Mouse (Mus musculus) limb, embryonic 10.5 days (tissue): ENCODE results near the gene Adcy1. TPM values are rescaled to one million over a fixed set of nuclear protein-coding genes. Genes with fewer than 3 reads are reported as not detected.
A peak's percentile ranks its signal among the peaks of the same experiment; 100 is the strongest.
"Not testable (repeated sequence)": the region's sequence is repeated elsewhere in the genome, so short reads cannot be mapped to it uniquely, and the experiment has no call there.

Experiments
- DNase-seq: peaks from one replicate; pipeline ENCODE4 v3.0.0-alpha.2; 2017; ENCODE audit warnings: low spot score
- H3K27ac ChIP-seq: fragments of 300-500 bp; sonication (generic); 2 replicates; pipeline ENCODE4 v1.5.1; 2016; ENCODE audit warnings: mild to moderate bottlenecking
- H3K27me3 ChIP-seq: fragments of 300-500 bp; sonication (generic); 2 replicates; pipeline ENCODE4 v1.6.1; 2016; ENCODE audit warnings: low read depth, mild to moderate bottlenecking; ENCODE audit not compliant: poor library complexity, severe bottlenecking
- H3K36me3 ChIP-seq: fragments of 300-500 bp; sonication (generic); 2 replicates; pipeline ENCODE4 v1.6.1; 2016; ENCODE audit warnings: mild to moderate bottlenecking, moderate library complexity
- H3K4me1 ChIP-seq: fragments of 300-500 bp; sonication (generic); 2 replicates; pipeline ENCODE4 v1.6.1; 2016
- H3K4me3 ChIP-seq: fragments of 300-500 bp; sonication (generic); 2 replicates; pipeline ENCODE4 v1.5.1; 2016; ENCODE audit warnings: mild to moderate bottlenecking, moderate library complexity
- H3K9me3 ChIP-seq: fragments of 300-500 bp; sonication (generic); replicated peaks from 2 replicates; pipeline ENCODE4 v1.6.1; 2016; ENCODE audit warnings: mild to moderate bottlenecking
- WGBS: fragments of 180-500 bp; shearing (Covaris S2); methylation state at CpG from one replicate; pipeline ENCODE4 v1.1.7; 2016; 5-methylcytosine and 5-hydroxymethylcytosine counted together
- polyA plus RNA-seq: library from polyadenylated mRNA; unstranded; fragments of >200 nt; fragmentation: Nextera tagmentation; extraction: Ambion mirVana; gene quantifications from 2 replicates; pipeline ENCODE4 v1.2.1, GENCODE M21; 2016

The Adcy1 gene
- polyA plus RNA-seq, 1 experiment from 2014 or later, result 0.61 TPM

DNA sequence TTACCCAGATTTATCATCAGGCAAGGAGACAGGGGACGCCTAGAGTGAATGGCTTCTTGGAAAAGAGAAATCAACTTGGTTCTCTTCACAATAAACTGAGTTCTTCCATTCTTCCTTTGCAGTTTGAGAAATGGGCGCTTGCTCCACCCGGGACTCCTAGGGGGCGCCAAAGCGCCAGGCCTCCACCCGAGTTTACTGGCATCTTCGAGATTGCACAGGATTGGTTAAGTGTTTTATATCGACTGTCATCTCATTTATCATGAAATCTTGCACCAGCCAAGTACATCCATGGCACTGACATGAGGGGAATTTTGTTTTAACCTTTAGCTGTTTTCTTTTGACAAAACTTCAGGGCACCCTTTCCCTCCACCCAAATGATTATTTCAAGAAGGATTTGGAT lies 152.4 kb downstream of the Adcy1 start:
- no peaks in the 10 kb centered on the region for H3K36me3 ChIP-seq
- H3K27me3 ChIP-seq, result peaks cover 47% of the 10 kb centered on the region
- H3K27ac ChIP-seq, result no peak overlapping the region
- peaks cover 41% of the 10 kb centered on the region for H3K4me1 ChIP-seq
- peak; percentile 76 for DNase-seq
- 14% methylated on average over 8 of the region's 8 CpGs for WGBS
- H3K4me3 ChIP-seq, result no peak overlapping the region
- H3K9me3 ChIP-seq, result no peaks in the 10 kb centered on the region

- not testable (repeated sequence) for H3K9me3 ChIP-seq, DNase-seq, H3K27me3 ChIP-seq, H3K27ac ChIP-seq, H3K36me3 ChIP-seq, H3K4me3 ChIP-seq, H3K4me1 ChIP-seq
- 77% methylated on average over 8 of the region's 8 CpGs for WGBS
Measured at GRCm38 (mm10) chr11:7221826-7222225, 158.5 kb downstream of the Adcy1 start.

GRCm38 (mm10) chr11:7226200-7226599 lies 162.9 kb downstream of the Adcy1 start:
- H3K4me1 ChIP-seq, result peaks cover 6% of the 10 kb centered on the region; the same call in 1 of the 2 replicates
- no peaks in the 10 kb centered on the region for H3K36me3 ChIP-seq
- no peaks in the 10 kb centered on the region for H3K27me3 ChIP-seq
- no peaks in the 10 kb centered on the region for H3K9me3 ChIP-seq
- no peak overlapping the region; the same call in 1 of the 2 replicates for H3K27ac ChIP-seq
- H3K4me3 ChIP-seq, result no peak overlapping the region
- WGBS, result 81% methylated on average over 2 of the region's 2 CpGs
- no peak for DNase-seq

- no peak for DNase-seq
- no peak overlapping the region for H3K27ac ChIP-seq
- 84% methylated on average over 7 of the region's 7 CpGs for WGBS
Measured at GRCm38 (mm10) chr11:7226810-7227550, 163.7 kb downstream of the Adcy1 start.

GRCm38 (mm10) chr11:7228107-7228506 lies 164.8 kb downstream of the Adcy1 start:
- H3K27ac ChIP-seq, result no peak overlapping the region
- no peak overlapping the region for H3K4me3 ChIP-seq
- H3K27me3 ChIP-seq, result no peaks in the 10 kb centered on the region
- H3K4me1 ChIP-seq, result peaks cover 6% of the 10 kb centered on the region; the same call in 1 of the 2 replicates
- no peaks in the 10 kb centered on the region for H3K9me3 ChIP-seq
- DNase-seq, result no peak
- H3K36me3 ChIP-seq, result no peaks in the 10 kb centered on the region
- 83% methylated on average over 4 of the region's 4 CpGs for WGBS

More at GRCm38 (mm10) chr11:7226810-7227550, 163.7 kb downstream of the Adcy1 start:
- no peaks in the 10 kb centered on the region for H3K36me3 ChIP-seq
- peaks cover 6% of the 10 kb centered on the region; the same call in 1 of the 2 replicates for H3K4me1 ChIP-seq
- H3K4me3 ChIP-seq, result no peak overlapping the region
- no peaks in the 10 kb centered on the region for H3K9me3 ChIP-seq
- H3K27me3 ChIP-seq, result no peaks in the 10 kb centered on the region

Other genes starting within 250 kb of the Adcy1 start
- not detected in 2 replicates for gene Gm11983, start 225.8 kb upstream of the Adcy1 start, polyA plus RNA-seq
- gene Gm11985, start 125.1 kb downstream of the Adcy1 start, polyA plus RNA-seq, result not detected in 2 replicates
- gene Igfbp1, start 134.3 kb downstream of the Adcy1 start, polyA plus RNA-seq, result 0.21 TPM in 1 of 2 replicates, not detected in the other
- gene Igfbp3, start 150.4 kb downstream of the Adcy1 start, polyA plus RNA-seq, result 37.3 and 51.1 TPM in 2 replicates